Mouse (Mus musculus): ENCODE data around the gene Gstm7.
"Not testable (repeated sequence)": the region's sequence is repeated elsewhere in the genome, so short reads cannot be mapped to it uniquely, and the experiment has no call there.

Gstm7 gene

GRCm38 (mm10) chr3:107931670-107932069, at the start of gene Gstm7:
Gene Gstm7 (minus strand): TSS chr3:107931817.
- DNase-seq: peak; percentile 100

DNA sequence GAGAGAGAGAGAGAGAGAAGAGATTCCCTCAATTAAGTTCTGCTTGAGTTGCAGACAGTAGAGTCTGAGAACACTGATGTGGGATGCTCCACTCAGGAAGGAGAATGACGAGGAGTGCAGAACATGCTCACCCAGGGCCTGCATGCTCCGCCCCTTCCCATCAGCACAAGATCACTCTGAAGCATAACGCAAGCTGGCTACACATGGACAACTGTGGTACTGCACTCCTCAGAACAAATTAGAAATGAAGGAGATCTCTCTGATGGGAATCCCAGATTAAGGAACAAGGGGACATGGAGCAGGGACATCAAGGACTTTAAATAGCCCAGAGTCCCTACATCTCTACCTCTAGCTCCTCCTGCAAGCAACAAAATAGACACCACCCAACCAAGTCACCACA, 49.6 kb upstream of the Gstm7 start:
- peak; percentile 30 for DNase-seq

DNA sequence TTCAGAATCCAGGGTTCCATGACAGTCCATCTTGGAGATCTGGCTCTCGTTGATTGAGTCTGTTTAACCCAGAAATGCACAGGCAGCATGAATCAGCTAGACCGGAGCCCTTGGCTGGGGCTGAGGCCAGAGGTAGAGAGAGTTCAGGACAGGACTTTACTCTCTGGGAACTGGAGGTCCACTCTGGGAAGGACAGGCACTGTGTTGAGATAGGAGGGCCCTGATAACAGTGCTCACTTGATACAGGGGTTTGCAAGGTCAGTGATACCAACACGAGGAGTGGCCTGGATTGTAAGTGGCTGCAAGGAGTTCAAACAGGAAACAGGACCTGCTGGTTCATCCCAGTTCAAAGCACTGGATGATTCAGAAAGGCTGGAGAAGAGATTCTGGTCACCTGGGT, 46.1 kb upstream of the Gstm7 start:
- DNase-seq: no peak

DNA sequence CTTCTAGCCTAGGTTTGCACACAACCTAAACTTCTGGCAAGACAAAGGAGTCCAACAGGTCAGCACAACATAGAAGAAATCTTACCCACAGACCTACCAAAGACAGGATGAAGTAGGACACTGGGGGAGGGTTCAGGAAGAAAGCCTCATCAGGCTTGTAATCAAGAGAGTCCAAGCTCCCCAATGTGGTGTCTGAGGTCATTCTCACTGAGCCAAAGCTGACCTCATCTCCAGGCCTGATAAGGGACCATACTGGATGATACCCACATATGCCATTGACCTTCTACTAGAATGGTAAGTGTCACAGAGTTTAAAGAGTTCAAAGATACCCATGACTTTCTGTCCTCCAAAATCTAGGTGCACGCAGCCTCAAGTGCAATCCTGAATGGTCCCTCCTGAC, 42.6 kb upstream of the Gstm7 start:
- DNase-seq: no peak

- no peak for DNase-seq
Observed at GRCm38 (mm10) chr3:107972070-107972469, 40.5 kb upstream of the Gstm7 start.

- not testable (repeated sequence) for DNase-seq
Observed at GRCm38 (mm10) chr3:107971101-107971500, 39.5 kb upstream of the Gstm7 start.

DNA sequence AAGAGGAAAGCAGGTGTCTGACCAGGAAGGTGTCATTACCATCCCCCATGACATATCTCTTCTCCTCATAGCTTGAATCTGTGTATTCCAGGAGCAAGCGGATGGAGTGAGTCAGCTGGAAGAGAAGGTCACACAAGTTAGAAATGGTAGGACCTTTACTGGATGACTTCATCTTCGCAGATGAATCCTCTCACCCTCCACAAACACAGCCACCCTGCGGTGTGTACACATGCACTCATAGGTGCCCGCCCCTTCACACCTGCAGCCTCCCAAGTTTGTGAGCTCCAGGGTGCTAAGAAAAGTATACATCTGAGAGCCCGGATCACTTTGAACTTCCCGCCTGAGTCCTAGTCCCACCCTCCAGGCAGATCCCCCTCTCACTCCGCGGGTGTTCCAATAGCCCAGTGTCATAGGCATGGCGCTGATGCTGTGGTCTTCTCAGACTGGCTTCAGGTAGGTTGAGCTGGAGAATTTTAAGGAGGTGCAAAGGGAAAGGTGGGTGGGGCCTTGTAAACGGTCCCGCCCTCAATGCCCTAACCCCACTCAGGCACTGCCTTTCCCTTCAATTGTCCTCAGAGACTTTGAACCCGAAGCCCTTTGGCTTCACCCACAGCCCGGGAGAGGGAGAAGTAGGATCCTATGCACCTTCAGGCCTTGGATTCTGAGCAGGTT, 37.2 kb upstream of the Gstm7 start, which contains the start of gene Gstm3:
Gene Gstm3 (minus strand): TSS at position 560 of the 672 bp plus-strand sequence.
- DNase-seq: no peak

DNA sequence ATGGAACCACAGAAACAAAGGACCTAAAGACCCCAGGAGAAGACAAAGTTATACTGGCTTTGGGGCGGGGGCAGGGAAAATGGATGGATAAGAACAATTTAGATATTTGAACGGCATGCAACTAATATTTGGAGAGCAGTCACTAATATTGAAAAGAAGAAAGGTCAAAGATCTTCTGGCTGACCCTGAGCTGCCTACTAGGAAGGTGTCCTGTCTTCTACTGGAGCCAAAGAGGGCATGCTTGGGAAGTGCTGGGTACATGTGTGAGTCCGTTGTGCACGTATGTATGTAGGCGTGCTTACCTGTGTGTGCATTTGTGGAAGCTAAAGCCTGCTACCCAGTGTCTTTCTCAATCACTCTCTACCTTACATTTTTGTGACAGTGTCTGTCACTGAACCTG, 35.0 kb upstream of the Gstm7 start:
- no peak for DNase-seq

DNA sequence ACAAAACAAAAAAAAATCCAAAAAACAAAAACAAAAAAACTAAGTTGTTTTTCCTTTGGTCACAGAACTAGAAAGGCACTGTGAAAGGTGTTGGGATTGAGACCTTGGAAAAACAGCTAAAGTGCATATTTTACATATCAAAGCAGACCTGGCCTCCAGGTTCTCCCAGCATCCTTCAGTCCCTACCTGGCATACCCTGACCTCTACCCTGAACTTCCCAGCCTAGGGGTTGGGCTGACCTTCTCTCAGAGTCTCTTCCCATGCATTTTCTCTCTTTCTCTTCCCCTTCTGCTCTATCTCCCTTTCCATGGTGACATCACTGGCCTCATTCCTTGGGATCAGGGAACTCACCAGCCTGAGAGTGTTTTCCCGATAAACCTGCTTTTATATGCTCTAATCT, 34.0 kb upstream of the Gstm7 start:
- no peak for DNase-seq

GRCm38 (mm10) chr3:107964656-107965308, 33.2 kb upstream of the Gstm7 start:
- DNase-seq: no peak

- DNase-seq: no peak
Observed at GRCm38 (mm10) chr3:107964026-107964425, 32.4 kb upstream of the Gstm7 start.

DNA sequence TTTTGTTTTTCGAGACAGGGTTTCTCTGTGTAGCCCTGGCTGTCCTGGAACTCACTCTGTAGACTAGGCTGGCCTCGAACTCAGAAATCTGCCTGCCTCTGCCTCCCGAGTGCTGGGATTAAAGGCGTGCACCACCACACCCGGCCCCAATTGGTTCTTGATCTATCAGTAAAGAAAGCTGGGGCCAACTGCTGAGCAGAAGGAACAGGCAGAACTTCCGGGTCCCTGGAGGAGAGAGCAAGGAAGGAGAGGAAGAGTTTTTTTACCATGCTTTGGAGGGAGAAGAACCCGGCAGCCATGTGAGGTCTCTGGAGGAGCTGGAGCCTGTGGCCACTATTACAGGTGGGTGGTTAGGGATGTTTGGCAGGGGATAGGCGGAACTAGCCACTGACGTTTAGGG, 23.6 kb upstream of the Gstm7 start:
- DNase-seq: not testable (repeated sequence)

DNA sequence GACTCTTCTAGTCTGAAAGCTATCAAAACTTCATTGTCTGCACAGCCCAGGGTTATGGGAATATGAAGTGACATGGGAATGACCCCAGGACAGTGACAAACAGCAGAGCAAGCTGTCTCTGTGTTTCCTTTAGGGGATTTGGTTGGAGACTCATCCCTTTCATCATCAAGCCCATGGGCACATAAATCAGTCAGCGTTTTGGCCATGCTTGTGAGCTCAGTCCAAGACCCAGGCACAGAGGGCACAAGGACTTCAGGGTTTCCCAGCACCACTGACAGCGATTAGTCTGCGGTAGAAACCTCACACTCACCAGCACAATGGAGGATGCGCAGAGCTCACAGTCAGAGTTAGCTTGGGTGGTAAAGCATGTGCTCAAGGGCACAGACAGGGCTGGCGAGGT, 22.3 kb upstream of the Gstm7 start:
- no peak for DNase-seq

GRCm38 (mm10) chr3:107953328-107953755, 21.7 kb upstream of the Gstm7 start:
- DNase-seq: peak; percentile 69

- DNase-seq: no peak
Observed at GRCm38 (mm10) chr3:107950531-107950930, 18.9 kb upstream of the Gstm7 start.

- not testable (repeated sequence) for DNase-seq
Observed at GRCm38 (mm10) chr3:107949461-107949860, 17.8 kb upstream of the Gstm7 start.

DNA sequence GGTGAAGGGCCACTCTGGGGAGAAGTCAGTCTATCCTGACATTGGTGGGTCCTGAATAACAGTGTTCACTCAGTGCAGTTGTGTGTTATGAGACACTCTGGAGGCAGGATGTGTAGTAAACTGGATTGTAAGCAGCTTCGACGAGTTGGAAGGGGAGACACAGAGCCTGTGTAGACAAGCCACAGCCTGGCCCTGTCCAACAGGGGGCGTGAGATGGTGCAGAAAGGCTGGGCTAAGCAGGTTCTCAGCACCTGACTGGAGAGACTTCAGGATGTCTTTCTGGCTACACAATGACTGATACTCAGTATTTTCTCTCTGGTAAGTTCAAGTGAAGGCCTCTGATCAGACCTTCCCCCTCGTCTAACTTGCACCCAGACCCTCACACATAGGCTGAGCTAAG, 14.1 kb upstream of the Gstm7 start:
- no peak for DNase-seq

- DNase-seq: peak; percentile 85
Observed at GRCm38 (mm10) chr3:107943239-107943990, 11.8 kb upstream of the Gstm7 start, which contains the start of gene Gstm6. Gene Gstm6 (minus strand): TSS chr3:107943749.

DNA sequence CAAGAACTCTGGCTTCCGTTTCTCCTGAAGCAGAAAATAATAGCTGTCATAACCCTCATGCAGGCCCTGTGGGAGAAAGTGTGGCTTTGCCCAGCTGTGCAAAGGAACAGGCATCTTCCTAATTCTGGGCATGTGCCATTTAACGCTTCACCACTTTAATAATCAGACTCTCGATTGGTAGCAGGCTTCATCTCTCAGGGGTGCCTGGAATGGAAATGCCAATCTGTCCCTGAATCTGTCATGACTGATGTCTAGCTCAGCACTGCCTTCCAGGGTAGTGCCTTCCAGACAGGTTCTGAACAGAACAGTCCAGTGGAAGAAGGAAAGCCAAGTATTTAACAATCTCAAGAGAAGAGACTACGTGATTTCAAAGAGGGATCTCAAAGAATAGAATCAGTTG, 9.6 kb upstream of the Gstm7 start:
- peak; percentile 45 for DNase-seq

GRCm38 (mm10) chr3:107940524-107940923, 8.9 kb upstream of the Gstm7 start:
- no peak for DNase-seq

DNA sequence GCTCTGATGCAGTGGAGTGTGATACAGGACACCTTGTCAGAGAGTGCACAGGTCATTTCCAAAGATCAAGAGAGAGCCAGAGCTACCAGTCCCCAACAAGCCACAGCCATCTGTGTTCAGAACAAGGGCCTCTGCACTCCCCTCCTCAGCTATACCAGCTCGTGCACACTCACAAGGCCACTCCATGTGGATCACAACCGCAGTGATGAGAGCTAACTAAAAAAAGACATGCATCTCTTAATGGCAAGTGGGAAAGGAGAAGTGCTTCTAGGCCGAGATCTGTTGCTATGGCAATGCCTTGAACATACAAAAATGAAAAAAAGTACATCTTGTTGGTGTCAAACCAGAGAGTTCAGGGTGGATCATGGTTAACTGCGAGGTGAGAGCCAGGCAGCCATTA, 8.2 kb upstream of the Gstm7 start:
- no peak for DNase-seq

GRCm38 (mm10) chr3:107939403-107939802, 7.8 kb upstream of the Gstm7 start:
- peak; percentile 63 for DNase-seq

- DNase-seq: no peak
Observed at GRCm38 (mm10) chr3:107935888-107936287, 4.3 kb upstream of the Gstm7 start.

- no peak for DNase-seq
Observed at GRCm38 (mm10) chr3:107935268-107935667, 3.7 kb upstream of the Gstm7 start.
